Mouse (Mus musculus): ENCODE measurements around the gene Zfp652. TPM values are rescaled to one million over a fixed set of nuclear protein-coding genes. Genes with fewer than 3 reads are reported as not detected.
"Not testable (repeated sequence)": the region's sequence is repeated elsewhere in the genome, so short reads cannot be mapped to it uniquely, and the experiment has no call there.

Gene Zfp652
- polyA plus RNA-seq, 1 experiment from 2014 or later: 26.1 TPM

GRCm38 (mm10) chr11:95857716-95858527 lies 145.4 kb downstream of the Zfp652 start:
- Histone ChIP-seq H3K4me1 (peaks cover 18% of the 10 kb centered on the region), H3K27ac (no peak overlapping the region), H3K36me3 (no peaks in the 10 kb centered on the region), H3K9ac (peak overlapping the region; percentile 59), H3K4me2 (replicated peaks) (peak overlapping the region; percentile 73), H3K4me3 (peak overlapping the region; percentile 65), H3K9me3 (no peaks in the 10 kb centered on the region), H3K27me3 (replicated peaks) (no peaks in the 10 kb centered on the region)
- ATAC-seq (ENCODE audit: low FRiP score, low read depth): no peak
- 19% methylated on average over 21 of the region's 21 CpGs for WGBS

DNA sequence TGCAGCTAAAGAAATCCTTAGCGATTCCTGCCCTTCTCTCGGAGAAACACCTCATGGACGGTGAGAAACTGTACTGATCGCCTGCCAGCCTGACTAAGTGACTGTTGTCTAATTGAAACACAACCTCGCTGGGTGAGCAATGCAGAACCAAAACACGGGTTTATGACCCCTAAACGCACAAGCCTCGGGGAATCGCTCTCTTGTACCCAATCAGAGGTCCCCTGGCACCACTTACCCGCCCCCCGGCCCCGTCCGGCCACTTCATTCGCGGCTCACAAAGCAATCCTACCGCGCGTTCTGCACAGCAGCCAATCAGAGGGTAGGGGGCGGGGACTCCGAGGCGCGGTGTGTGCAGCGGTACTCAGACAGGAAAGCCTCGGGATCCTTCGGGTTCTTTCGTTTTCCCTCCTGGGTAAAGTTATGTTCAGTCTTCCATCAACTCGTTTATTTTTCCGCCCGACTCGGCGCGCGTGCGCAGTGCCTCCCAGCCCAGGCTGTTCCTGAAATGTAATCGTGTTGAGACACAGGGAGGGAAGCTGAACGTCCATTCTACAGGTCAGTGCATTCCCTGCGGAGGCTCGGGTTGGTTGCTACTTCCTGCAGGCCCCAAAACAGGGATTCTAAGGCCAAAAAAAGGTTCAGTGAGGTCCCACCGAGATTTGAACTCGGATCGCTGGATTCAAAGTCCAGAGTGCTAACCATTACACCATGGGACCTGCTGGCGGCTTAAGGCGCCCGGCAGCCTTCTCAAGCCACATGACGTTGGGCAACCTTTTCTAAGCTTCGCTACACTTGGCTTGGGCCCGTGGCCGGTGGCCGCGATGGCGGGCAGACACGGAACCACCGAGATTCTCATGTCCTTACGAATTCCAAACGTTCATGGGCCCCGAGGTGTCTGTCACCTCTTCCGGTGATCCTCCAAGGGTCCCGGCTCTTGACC lies 146.3 kb downstream of the Zfp652 start:
- H3K4me3 ChIP-seq: peak overlapping the region; percentile 65
- no peaks in the 10 kb centered on the region for H3K36me3 ChIP-seq
- H3K27me3 ChIP-seq (replicated peaks): no peaks in the 10 kb centered on the region
- H3K27ac ChIP-seq: peak overlapping the region; percentile 72
- peak overlapping the region; percentile 59 for H3K9ac ChIP-seq
- peaks cover 18% of the 10 kb centered on the region for H3K4me1 ChIP-seq
- under 1% methylated on average over 58 of the region's 58 CpGs for WGBS
- peak overlapping the region; percentile 73 for H3K4me2 ChIP-seq (replicated peaks)
- peak; percentile 98 for ATAC-seq (ENCODE audit: low FRiP score, low read depth)
- H3K9me3 ChIP-seq: no peaks in the 10 kb centered on the region

- H3K27ac ChIP-seq: no peak overlapping the region; the same call in 1 of the 2 replicates
- peaks cover 18% of the 10 kb centered on the region for H3K4me1 ChIP-seq
- H3K36me3 ChIP-seq: no peaks in the 10 kb centered on the region
- WGBS: under 1% methylated on average over 35 of the region's 35 CpGs
- H3K27me3 ChIP-seq (replicated peaks): no peaks in the 10 kb centered on the region
- peak overlapping the region; percentile 73 for H3K4me2 ChIP-seq (replicated peaks)
- H3K9ac ChIP-seq: peak overlapping the region; percentile 38
- H3K9me3 ChIP-seq: no peaks in the 10 kb centered on the region
- peak; percentile 71 for ATAC-seq (ENCODE audit: low FRiP score, low read depth)
- peak overlapping the region; percentile 65 for H3K4me3 ChIP-seq
These were observed 147.0 kb downstream of the Zfp652 start for GRCm38 (mm10) chr11:95859468-95859855.

- peaks cover 18% of the 10 kb centered on the region for H3K4me1 ChIP-seq
- no peaks in the 10 kb centered on the region for H3K9me3 ChIP-seq
- ATAC-seq (ENCODE audit: low FRiP score, low read depth): no peak
- no peak overlapping the region for H3K9ac ChIP-seq
- peak overlapping the region; percentile 73 for H3K4me2 ChIP-seq (replicated peaks)
- no peak overlapping the region for H3K27ac ChIP-seq
- H3K27me3 ChIP-seq (replicated peaks): no peaks in the 10 kb centered on the region
- H3K36me3 ChIP-seq: no peaks in the 10 kb centered on the region
- WGBS: 36% methylated on average over 3 of the region's 3 CpGs
- H3K4me3 ChIP-seq: peak overlapping the region; percentile 65
These were observed 147.6 kb downstream of the Zfp652 start for GRCm38 (mm10) chr11:95860071-95860490.

DNA sequence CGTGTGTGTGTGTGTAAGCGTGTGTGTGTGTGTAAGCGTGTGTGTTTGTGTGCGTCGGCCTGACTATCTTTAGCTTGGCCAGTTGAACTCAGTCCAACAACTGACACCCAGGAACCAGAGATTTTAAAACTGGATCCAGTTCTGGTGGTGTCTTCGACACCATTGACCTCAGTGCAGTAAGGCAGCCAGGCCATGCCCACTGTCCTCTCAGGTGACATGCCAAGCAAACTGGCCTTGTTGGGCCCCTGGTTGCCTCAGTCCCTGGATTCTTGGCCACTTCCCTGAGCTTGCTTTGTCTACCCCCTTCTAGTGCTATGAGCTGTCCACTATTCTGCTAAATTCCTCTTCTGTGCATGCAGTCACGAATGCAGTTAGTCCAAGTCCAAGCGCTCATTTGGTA lies 148.9 kb downstream of the Zfp652 start:
- H3K4me1 ChIP-seq: peaks cover 18% of the 10 kb centered on the region
- H3K27ac ChIP-seq: no peak overlapping the region
- no peak for ATAC-seq (ENCODE audit: low FRiP score, low read depth)
- no peak overlapping the region for H3K4me3 ChIP-seq
- no peak overlapping the region for H3K4me2 ChIP-seq (replicated peaks)
- H3K27me3 ChIP-seq (replicated peaks): no peaks in the 10 kb centered on the region
- H3K9me3 ChIP-seq: no peaks in the 10 kb centered on the region
- H3K9ac ChIP-seq: no peak overlapping the region
- 96% methylated on average over 8 of the region's 8 CpGs for WGBS
- no peaks in the 10 kb centered on the region for H3K36me3 ChIP-seq

GRCm38 (mm10) chr11:95869442-95869841 lies 157.0 kb downstream of the Zfp652 start:
- ATAC-seq (ENCODE audit: low FRiP score, low read depth): no peak

GRCm38 (mm10) chr11:95869918-95870470 lies 157.5 kb downstream of the Zfp652 start:
- ATAC-seq (ENCODE audit: low FRiP score, low read depth): no peak
- 77% methylated on average over 6 of the region's 6 CpGs for WGBS

More at GRCm38 (mm10) chr11:95869442-95869841, 157.0 kb downstream of the Zfp652 start:
- H3K9me3 ChIP-seq: no peaks in the 10 kb centered on the region
- no peaks in the 10 kb centered on the region for H3K4me1 ChIP-seq
- no peaks in the 10 kb centered on the region for H3K27me3 ChIP-seq (replicated peaks)
- 77% methylated on average over 4 of the region's 4 CpGs for WGBS
- no peak overlapping the region for H3K4me2 ChIP-seq (replicated peaks)
- no peak overlapping the region for H3K4me3 ChIP-seq
- no peaks in the 10 kb centered on the region for H3K36me3 ChIP-seq
- no peak overlapping the region for H3K9ac ChIP-seq
- no peak overlapping the region for H3K27ac ChIP-seq

DNA sequence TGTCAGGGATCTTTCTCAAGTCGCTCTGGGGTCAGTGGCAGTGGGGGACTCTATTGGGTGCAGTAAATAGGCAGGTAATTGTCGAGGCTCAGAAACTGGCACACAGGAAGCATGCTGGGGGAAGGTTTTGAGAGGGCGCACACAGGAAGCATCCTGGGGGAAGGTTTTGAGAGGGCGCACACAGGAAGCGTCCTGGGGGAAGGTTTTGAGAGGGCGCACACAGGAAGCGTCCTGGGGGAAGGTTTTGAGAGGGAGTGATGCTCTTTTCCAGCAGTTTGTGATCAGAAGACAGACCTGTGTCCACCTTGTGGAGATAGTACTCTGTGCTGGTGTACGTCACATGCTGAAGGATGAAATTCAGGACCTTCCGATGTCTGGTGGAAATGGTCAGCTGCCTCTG lies 163.3 kb downstream of the Zfp652 start:
- Histone ChIP-seq H3K36me3 (no peaks in the 10 kb centered on the region), H3K9me3 (no peaks in the 10 kb centered on the region), H3K27me3 (replicated peaks) (no peaks in the 10 kb centered on the region), H3K4me3 (no peak overlapping the region), H3K9ac (no peak overlapping the region), H3K27ac (no peak overlapping the region), H3K4me2 (replicated peaks) (peak overlapping the region; percentile 32), H3K4me1 (no peaks in the 10 kb centered on the region)
- WGBS: 28% methylated on average over 9 of the region's 9 CpGs
- no peak for ATAC-seq (ENCODE audit: low FRiP score, low read depth)

More at GRCm38 (mm10) chr11:95869918-95870470, 157.5 kb downstream of the Zfp652 start:
- H3K27me3 ChIP-seq (replicated peaks): no peaks in the 10 kb centered on the region
- H3K36me3 ChIP-seq: no peaks in the 10 kb centered on the region
- H3K4me2 ChIP-seq (replicated peaks): no peak overlapping the region
- no peak overlapping the region for H3K4me3 ChIP-seq
- no peak overlapping the region for H3K9ac ChIP-seq
- no peaks in the 10 kb centered on the region for H3K4me1 ChIP-seq
- no peaks in the 10 kb centered on the region for H3K9me3 ChIP-seq
- H3K27ac ChIP-seq: no peak overlapping the region

- no peaks in the 10 kb centered on the region for H3K27me3 ChIP-seq (replicated peaks)
- peak overlapping the region; percentile 32; the same call in 1 of the 2 replicates for H3K4me2 ChIP-seq (replicated peaks)
- H3K9ac ChIP-seq: no peak overlapping the region
- no peaks in the 10 kb centered on the region for H3K4me1 ChIP-seq
- H3K36me3 ChIP-seq: no peaks in the 10 kb centered on the region
- no peak overlapping the region for H3K27ac ChIP-seq
- ATAC-seq (ENCODE audit: low FRiP score, low read depth): no peak
- WGBS: 26% methylated on average over 7 of the region's 7 CpGs
- H3K4me3 ChIP-seq: no peak overlapping the region
- no peaks in the 10 kb centered on the region for H3K9me3 ChIP-seq
These were observed 163.8 kb downstream of the Zfp652 start for GRCm38 (mm10) chr11:95876296-95876695.

DNA sequence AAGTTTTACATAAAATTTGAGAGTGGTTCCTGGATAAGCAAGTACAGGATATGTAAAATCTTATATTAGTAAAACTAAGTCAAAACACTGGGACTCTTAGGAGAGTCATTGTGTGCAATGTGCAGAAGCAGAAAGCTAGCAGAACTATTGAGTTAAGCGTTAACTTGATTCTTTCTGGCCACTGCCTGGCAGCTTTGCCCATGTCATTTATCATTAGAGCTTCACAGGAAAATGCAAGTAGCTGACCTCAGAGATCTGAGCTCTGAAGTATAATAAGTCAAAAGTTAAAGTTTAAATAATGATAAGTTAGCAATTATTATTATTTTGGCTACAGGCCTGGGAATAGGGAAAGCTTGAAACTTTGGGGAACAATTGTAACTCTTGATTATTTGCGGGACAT lies 167.4 kb downstream of the Zfp652 start:
- not testable (repeated sequence) for ATAC-seq (ENCODE audit: low FRiP score, low read depth); H3K4me1 ChIP-seq; H3K27ac ChIP-seq; H3K4me3 ChIP-seq; H3K4me2 ChIP-seq (replicated peaks); H3K9me3 ChIP-seq; H3K36me3 ChIP-seq; H3K27me3 ChIP-seq (replicated peaks); H3K9ac ChIP-seq
- 78% methylated on average over 2 of the region's 2 CpGs for WGBS

All from neural tube, embryonic 12.5 days (tissue).